Mouse (Mus musculus) liver, embryonic 13.5 days (tissue): Measurements from ENCODE around the gene Dnm3. TPM values are rescaled to one million over a fixed set of nuclear protein-coding genes. Genes with fewer than 3 reads are reported as not detected.

Experiments
- ATAC-seq: fragments of 200-750 bp; cut with Nextera tagmentation; 2 replicates; pipeline ENCODE4 v1.8.0; 2017; ENCODE audit warnings: low read depth, mild to moderate bottlenecking, moderate number of reproducible peaks, moderate library complexity
- DNase-seq: peaks from one replicate; pipeline ENCODE4 v3.0.0; 2022
- H3K27ac ChIP-seq: fragments of 300-500 bp; sonication (generic); 2 replicates; pipeline ENCODE4 v1.5.1; 2015; ENCODE audit warnings: moderate library complexity, mild to moderate bottlenecking, inconsistent platforms
- H3K27me3 ChIP-seq: fragments of 300-500 bp; sonication (generic); 2 replicates; pipeline ENCODE4 v1.6.1; 2015; ENCODE audit warnings: mild to moderate bottlenecking, inconsistent platforms
- H3K36me3 ChIP-seq: fragments of 300-500 bp; sonication (generic); 2 replicates; pipeline ENCODE4 v1.6.1; 2015; ENCODE audit warnings: mild to moderate bottlenecking, inconsistent platforms
- H3K4me1 ChIP-seq: fragments of 300-500 bp; sonication (generic); replicated peaks from 2 replicates; pipeline ENCODE4 v1.6.1; 2015; ENCODE audit warnings: inconsistent platforms
- H3K4me2 ChIP-seq: fragments of 300-500 bp; sonication (generic); 2 replicates; pipeline ENCODE4 v1.6.1; 2015; ENCODE audit warnings: inconsistent platforms, mild to moderate bottlenecking, moderate library complexity
- H3K4me3 ChIP-seq: fragments of 300-500 bp; sonication (generic); replicated peaks from 2 replicates; pipeline ENCODE4 v1.5.1; 2015; ENCODE audit warnings: mild to moderate bottlenecking, inconsistent platforms
- H3K9ac ChIP-seq: fragments of 300-500 bp; sonication (generic); 2 replicates; pipeline ENCODE4 v1.6.1; 2015; ENCODE audit warnings: mild to moderate bottlenecking, inconsistent platforms
- H3K9me3 ChIP-seq: fragments of 300-500 bp; sonication (generic); replicated peaks from 2 replicates; pipeline ENCODE4 v1.6.1; 2016; ENCODE audit warnings: inconsistent platforms
- WGBS: fragments of 180-500 bp; shearing (Covaris S2); methylation state at CpG from one replicate; pipeline ENCODE4 v1.1.7; 2015; ENCODE audit not compliant: insufficient replicate concordance; 5-methylcytosine and 5-hydroxymethylcytosine counted together
- polyA plus RNA-seq: library from polyadenylated mRNA; unstranded; fragments of >200 nt; fragmentation: Nextera tagmentation; extraction: Ambion mirVana; gene quantifications from 2 replicates; pipeline ENCODE4 v1.2.1, GENCODE M21; 2015

Gene Dnm3
- polyA plus RNA-seq, 1 experiment from 2014 or later: 1.2 TPM

GRCm38 (mm10) chr1:162286910-162287309, 190.9 kb downstream of the Dnm3 start:
- no peak overlapping the region for H3K27ac ChIP-seq
- H3K27me3 ChIP-seq: no peaks in the 10 kb centered on the region
- no peak overlapping the region for H3K4me3 ChIP-seq
- DNase-seq: peak; percentile 3
- WGBS: 49% methylated on average over 6 of the region's 6 CpGs
- H3K4me2 ChIP-seq: no peak overlapping the region
- ATAC-seq: no peak
- no peaks in the 10 kb centered on the region for H3K36me3 ChIP-seq
- H3K9me3 ChIP-seq: no peaks in the 10 kb centered on the region
- no peak overlapping the region for H3K9ac ChIP-seq
- no peaks in the 10 kb centered on the region for H3K4me1 ChIP-seq

- 54% methylated on average over 7 of the region's 7 CpGs for WGBS
- H3K9me3 ChIP-seq: no peaks in the 10 kb centered on the region
- H3K4me3 ChIP-seq: no peak overlapping the region
- ATAC-seq (no peak), DNase-seq (no peak)
- no peaks in the 10 kb centered on the region for H3K36me3 ChIP-seq
- no peaks in the 10 kb centered on the region for H3K4me1 ChIP-seq
- no peak overlapping the region for H3K4me2 ChIP-seq
- H3K27me3 ChIP-seq: no peaks in the 10 kb centered on the region
- no peak overlapping the region for H3K9ac ChIP-seq
- H3K27ac ChIP-seq: no peak overlapping the region
Observed at GRCm38 (mm10) chr1:162281981-162282381, 195.9 kb downstream of the Dnm3 start.

- 75% methylated on average over 4 of the region's 4 CpGs for WGBS
- DNase-seq: no peak
- Histone ChIP-seq H3K9ac (no peak overlapping the region), H3K9me3 (no peaks in the 10 kb centered on the region), H3K4me3 (no peak overlapping the region), H3K27me3 (no peaks in the 10 kb centered on the region), H3K4me2 (no peak overlapping the region), H3K36me3 (no peaks in the 10 kb centered on the region), H3K27ac (no peak overlapping the region), H3K4me1 (no peaks in the 10 kb centered on the region)
- no peak for ATAC-seq
Observed at GRCm38 (mm10) chr1:162280052-162280451, 197.8 kb downstream of the Dnm3 start.

- Histone ChIP-seq H3K4me3 (no peak overlapping the region), H3K27ac (no peak overlapping the region), H3K27me3 (no peaks in the 10 kb centered on the region), H3K9ac (no peak overlapping the region), H3K9me3 (no peaks in the 10 kb centered on the region), H3K4me2 (no peak overlapping the region), H3K4me1 (no peaks in the 10 kb centered on the region), H3K36me3 (no peaks in the 10 kb centered on the region)
- WGBS: 76% methylated on average over 1 of the region's 1 CpGs
- DNase-seq: no peak
- no peak for ATAC-seq
Observed at GRCm38 (mm10) chr1:162276011-162276410, 201.8 kb downstream of the Dnm3 start.

- ATAC-seq: no peak
- H3K4me3 ChIP-seq: no peak overlapping the region
Observed at GRCm38 (mm10) chr1:162274674-162275248, 203.1 kb downstream of the Dnm3 start.

GRCm38 (mm10) chr1:162256912-162257607, 220.8 kb downstream of the Dnm3 start:
- Histone ChIP-seq H3K9me3 (no peaks in the 10 kb centered on the region), H3K4me3 (no peak overlapping the region), H3K4me1 (no peaks in the 10 kb centered on the region), H3K4me2 (no peak overlapping the region), H3K36me3 (no peaks in the 10 kb centered on the region), H3K27ac (no peak overlapping the region), H3K9ac (no peak overlapping the region), H3K27me3 (no peaks in the 10 kb centered on the region)
- 67% methylated on average over 6 of the region's 6 CpGs for WGBS
- no peak for ATAC-seq
- no peak for DNase-seq

More at GRCm38 (mm10) chr1:162274674-162275248, 203.1 kb downstream of the Dnm3 start:
- H3K27ac ChIP-seq: no peak overlapping the region
- H3K36me3 ChIP-seq: no peaks in the 10 kb centered on the region
- no peak overlapping the region for H3K4me2 ChIP-seq
- H3K9me3 ChIP-seq: no peaks in the 10 kb centered on the region
- 68% methylated on average over 11 of the region's 11 CpGs for WGBS
- no peaks in the 10 kb centered on the region for H3K27me3 ChIP-seq
- DNase-seq: no peak
- H3K9ac ChIP-seq: no peak overlapping the region
- H3K4me1 ChIP-seq: no peaks in the 10 kb centered on the region

- no peaks in the 10 kb centered on the region for H3K4me1 ChIP-seq
- DNase-seq: no peak
- H3K27ac ChIP-seq: no peak overlapping the region
- no peak overlapping the region for H3K4me3 ChIP-seq
- no peaks in the 10 kb centered on the region for H3K36me3 ChIP-seq
- 47% methylated on average over 5 of the region's 5 CpGs for WGBS
- H3K27me3 ChIP-seq: no peaks in the 10 kb centered on the region
- no peak for ATAC-seq
- no peak overlapping the region for H3K4me2 ChIP-seq
- H3K9ac ChIP-seq: no peak overlapping the region
- H3K9me3 ChIP-seq: no peaks in the 10 kb centered on the region
Observed at GRCm38 (mm10) chr1:162254944-162255343, 222.9 kb downstream of the Dnm3 start.

- no peaks in the 10 kb centered on the region for H3K27me3 ChIP-seq
- H3K9me3 ChIP-seq: no peaks in the 10 kb centered on the region
- H3K4me3 ChIP-seq: no peak overlapping the region
- H3K36me3 ChIP-seq: no peaks in the 10 kb centered on the region
- DNase-seq (no peak), ATAC-seq (no peak)
- H3K27ac ChIP-seq: peak overlapping the region; percentile 18; the same call in 1 of the 2 replicates
- no peak overlapping the region for H3K4me2 ChIP-seq
- H3K9ac ChIP-seq: no peak overlapping the region
- WGBS: 34% methylated on average over 8 of the region's 8 CpGs
- H3K4me1 ChIP-seq: no peaks in the 10 kb centered on the region
Observed at GRCm38 (mm10) chr1:162253971-162254641, 223.7 kb downstream of the Dnm3 start.

- 54% methylated on average over 2 of the region's 2 CpGs for WGBS
- DNase-seq (no peak), ATAC-seq (no peak)
- no peaks in the 10 kb centered on the region for H3K9me3 ChIP-seq
- no peaks in the 10 kb centered on the region for H3K36me3 ChIP-seq
- H3K27me3 ChIP-seq: no peaks in the 10 kb centered on the region
- no peak overlapping the region for H3K4me2 ChIP-seq
- H3K9ac ChIP-seq: no peak overlapping the region
- H3K4me1 ChIP-seq: no peaks in the 10 kb centered on the region
- H3K27ac ChIP-seq: no peak overlapping the region
- H3K4me3 ChIP-seq: no peak overlapping the region
Observed at GRCm38 (mm10) chr1:162252869-162253268, 225.0 kb downstream of the Dnm3 start.

GRCm38 (mm10) chr1:162247216-162247615, 230.6 kb downstream of the Dnm3 start:
- Histone ChIP-seq H3K9me3 (no peaks in the 10 kb centered on the region), H3K27ac (no peak overlapping the region), H3K4me3 (no peak overlapping the region), H3K36me3 (no peaks in the 10 kb centered on the region), H3K9ac (no peak overlapping the region), H3K27me3 (no peaks in the 10 kb centered on the region), H3K4me1 (no peaks in the 10 kb centered on the region), H3K4me2 (no peak overlapping the region)
- DNase-seq: no peak
- 68% methylated on average over 5 of the region's 5 CpGs for WGBS
- no peak for ATAC-seq

- ATAC-seq (no peak), DNase-seq (no peak)
Observed at GRCm38 (mm10) chr1:162243651-162243990, 234.2 kb downstream of the Dnm3 start.

More at GRCm38 (mm10) chr1:162243651-162243990, 234.2 kb downstream of the Dnm3 start:
- H3K4me2 ChIP-seq: no peak overlapping the region
- no peaks in the 10 kb centered on the region for H3K36me3 ChIP-seq
- H3K27me3 ChIP-seq: no peaks in the 10 kb centered on the region
- 39% methylated on average over 2 of the region's 2 CpGs for WGBS
- H3K4me1 ChIP-seq: no peaks in the 10 kb centered on the region
- H3K4me3 ChIP-seq: no peak overlapping the region
- no peak overlapping the region for H3K9ac ChIP-seq
- H3K9me3 ChIP-seq: no peaks in the 10 kb centered on the region
- H3K27ac ChIP-seq: no peak overlapping the region
